Mouse (Mus musculus) hindbrain, embryonic 16.5 days (tissue): ENCODE data around the gene Fam133b. TPM values are rescaled to one million over a fixed set of nuclear protein-coding genes. Genes with fewer than 3 reads are reported as not detected.
A peak's percentile ranks its signal among the peaks of the same experiment; 100 is the strongest.

ENCODE experiments used
- ATAC-seq: fragments of 200-750 bp; cut with Nextera tagmentation; 2 replicates; pipeline ENCODE4 v1.8.0; 2017; ENCODE audit warnings: moderate TSS enrichment, moderate library complexity
- H3K27ac ChIP-seq: fragments of 300-500 bp; sonication (generic); 2 replicates; pipeline ENCODE4 v1.5.1; 2014; ENCODE audit warnings: low read depth, mild to moderate bottlenecking, control low read depth, low read length, moderate library complexity
- H3K27me3 ChIP-seq: fragments of 300-500 bp; sonication (generic); replicated peaks from 2 replicates; pipeline ENCODE4 v1.6.1; 2014; ENCODE audit warnings: low read length; ENCODE audit not compliant: control insufficient read depth, insufficient read depth
- H3K36me3 ChIP-seq: fragments of 300-500 bp; sonication (generic); 2 replicates; pipeline ENCODE4 v1.6.1; 2014; ENCODE audit warnings: mild to moderate bottlenecking, low read length, moderate library complexity, mixed read lengths; ENCODE audit not compliant: control insufficient read depth, insufficient read depth
- H3K4me1 ChIP-seq: fragments of 300-500 bp; sonication (generic); 2 replicates; pipeline ENCODE4 v1.6.1; 2014; ENCODE audit warnings: low read depth, low read length; ENCODE audit not compliant: control insufficient read depth, insufficient read depth
- H3K4me2 ChIP-seq: fragments of 300-500 bp; sonication (generic); 2 replicates; pipeline ENCODE4 v1.6.1; 2014; ENCODE audit warnings: mild to moderate bottlenecking, low read length, control low read depth, moderate library complexity
- H3K4me3 ChIP-seq: fragments of 300-500 bp; sonication (generic); 2 replicates; pipeline ENCODE4 v1.5.1; 2014; ENCODE audit warnings: mild to moderate bottlenecking, low read length, control low read depth, moderate library complexity
- H3K9ac ChIP-seq: fragments of 300-500 bp; sonication (generic); 2 replicates; pipeline ENCODE4 v1.6.1; 2014; ENCODE audit warnings: low read depth, mild to moderate bottlenecking, control low read depth, low read length, moderate library complexity
- H3K9me3 ChIP-seq: fragments of 300-500 bp; sonication (generic); 2 replicates; pipeline ENCODE4 v1.6.1; 2014; ENCODE audit warnings: mild to moderate bottlenecking, low read length, moderate library complexity; ENCODE audit not compliant: control insufficient read depth
- WGBS: fragments of 180-500 bp; shearing (Covaris S2); extraction: QIAGEN DNeasy Blood & Tissue Kit; methylation state at CpG from one replicate; pipeline ENCODE4 v1.1.7; 2014; 5-methylcytosine and 5-hydroxymethylcytosine counted together
- polyA plus RNA-seq: library from polyadenylated mRNA; unstranded; fragments of >200 nt; fragmentation: Nextera tagmentation; extraction: Ambion mirVana; gene quantifications from 2 replicates; pipeline ENCODE4 v1.2.1, GENCODE M21; 2015

Fam133b gene
- polyA plus RNA-seq: 17.9 and 20.1 TPM in 2 replicates

- Histone ChIP-seq H3K9me3 (no peaks in the 10 kb centered on the region), H3K4me2 (peak within 1 kb of the TSS; percentile 81), H3K9ac (peak within 1 kb of the TSS; percentile 82), H3K27ac (peak within 1 kb of the TSS; percentile 89), H3K27me3 (no peaks in the 10 kb centered on the region), H3K4me3 (peak within 1 kb of the TSS; percentile 97), H3K36me3 (no peaks in the 10 kb centered on the region), H3K4me1 (peaks cover 14% of the 10 kb centered on the region)
- WGBS: under 1% methylated on average over 58 of the region's 80 CpGs
- ATAC-seq: peak; percentile 97
Observed at GRCm38 (mm10) chr5:3543629-3544479, at the start of gene Fam133b. TSS of gene Fam133b (plus strand) at chr5:3543833.

- Histone ChIP-seq H3K9me3 (no peaks in the 10 kb centered on the region), H3K4me2 (no peak overlapping the region), H3K4me3 (no peak overlapping the region), H3K36me3 (no peaks in the 10 kb centered on the region), H3K9ac (no peak overlapping the region), H3K27ac (no peak overlapping the region), H3K27me3 (no peaks in the 10 kb centered on the region), H3K4me1 (no peaks in the 10 kb centered on the region)
- 92% methylated on average over 9 of the region's 9 CpGs for WGBS
- ATAC-seq: no peak
Observed at GRCm38 (mm10) chr5:3493968-3494367, 49.7 kb upstream of the Fam133b start.

DNA sequence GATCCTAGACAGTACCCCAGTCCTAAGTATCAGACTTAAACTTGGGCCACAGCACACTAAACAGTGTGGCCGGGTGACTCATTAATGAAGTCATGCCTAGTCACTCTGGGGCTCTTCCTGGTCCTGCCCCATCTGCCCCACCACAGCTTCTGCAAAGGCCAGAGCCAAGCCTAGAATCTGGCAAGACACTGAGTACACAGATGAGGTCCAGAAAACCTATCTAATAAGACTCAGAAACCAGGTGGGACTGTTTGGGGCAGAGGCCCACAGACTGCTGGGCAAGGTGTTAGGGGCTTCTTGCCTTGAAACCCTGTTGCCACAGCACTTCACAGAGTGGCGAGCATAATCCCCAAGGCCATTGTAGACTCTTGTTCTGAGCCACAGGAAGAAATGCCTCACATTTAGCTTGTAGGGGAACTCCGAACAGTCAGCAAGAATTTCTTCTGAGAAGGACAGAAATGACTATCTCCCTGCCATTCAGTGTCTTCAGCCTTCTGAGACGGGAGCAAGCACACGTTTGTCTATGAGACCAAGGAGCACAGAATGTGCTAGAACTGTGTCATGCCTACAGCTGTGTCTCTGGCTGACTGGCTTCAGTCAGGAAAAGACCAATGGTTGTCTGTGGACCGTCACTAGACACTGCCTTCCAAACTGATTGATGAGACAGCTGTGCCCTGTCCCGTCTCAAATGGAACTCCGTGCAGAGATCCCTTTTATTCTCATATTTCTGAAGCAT is 49.0 kb upstream of the Fam133b start:
- Histone ChIP-seq H3K27me3 (no peaks in the 10 kb centered on the region), H3K9me3 (no peaks in the 10 kb centered on the region), H3K4me2 (no peak overlapping the region), H3K36me3 (no peaks in the 10 kb centered on the region), H3K4me1 (no peaks in the 10 kb centered on the region), H3K4me3 (no peak overlapping the region), H3K27ac (no peak overlapping the region), H3K9ac (no peak overlapping the region)
- no peak for ATAC-seq
- 83% methylated on average over 8 of the region's 8 CpGs for WGBS

GRCm38 (mm10) chr5:3497505-3497925 is 46.1 kb upstream of the Fam133b start:
- H3K4me2 ChIP-seq: no peak overlapping the region
- no peak overlapping the region for H3K4me3 ChIP-seq
- H3K36me3 ChIP-seq: no peaks in the 10 kb centered on the region
- WGBS: 79% methylated on average over 5 of the region's 5 CpGs
- no peak overlapping the region for H3K27ac ChIP-seq
- no peaks in the 10 kb centered on the region for H3K9me3 ChIP-seq
- H3K4me1 ChIP-seq: no peaks in the 10 kb centered on the region
- no peak overlapping the region for H3K9ac ChIP-seq
- no peak for ATAC-seq
- H3K27me3 ChIP-seq: no peaks in the 10 kb centered on the region

- no peaks in the 10 kb centered on the region for H3K27me3 ChIP-seq
- H3K4me3 ChIP-seq: no peak overlapping the region
- no peak overlapping the region for H3K27ac ChIP-seq
- H3K4me1 ChIP-seq: no peaks in the 10 kb centered on the region
- no peaks in the 10 kb centered on the region for H3K36me3 ChIP-seq
- no peak for ATAC-seq
- no peak overlapping the region for H3K4me2 ChIP-seq
- WGBS: 89% methylated on average over 5 of the region's 5 CpGs
- H3K9ac ChIP-seq: no peak overlapping the region
- H3K9me3 ChIP-seq: no peaks in the 10 kb centered on the region
Observed at GRCm38 (mm10) chr5:3500298-3500697, 43.3 kb upstream of the Fam133b start.

DNA sequence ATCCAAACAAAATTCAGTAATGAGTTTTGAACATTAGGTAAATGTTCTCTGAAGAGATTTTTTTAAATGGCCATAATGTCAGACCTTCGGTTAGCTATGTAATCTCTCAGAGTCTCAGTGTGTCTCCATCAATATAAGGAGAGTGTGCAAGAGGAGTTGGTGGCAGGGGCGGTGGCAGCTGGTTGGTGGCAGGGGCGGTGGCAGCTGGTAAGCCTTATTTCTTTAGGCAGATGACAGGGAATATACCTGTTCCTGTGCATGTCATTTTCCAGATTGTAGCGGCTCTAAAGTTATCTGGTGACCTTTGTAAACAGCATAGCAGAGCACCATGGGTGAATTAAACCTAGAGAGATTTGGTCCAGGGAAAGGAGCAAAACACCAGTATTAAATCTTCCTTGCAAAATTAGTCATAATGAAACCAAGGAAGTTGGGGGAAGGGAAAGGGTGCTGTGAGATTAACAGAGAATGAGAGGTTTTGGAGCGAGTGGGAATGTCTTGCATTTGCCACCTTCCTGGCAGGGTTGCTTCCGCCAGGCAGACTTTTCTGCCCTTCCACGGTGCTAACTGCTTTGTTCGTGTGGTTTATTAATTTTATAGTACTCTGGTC is 42.6 kb upstream of the Fam133b start:
- H3K36me3 ChIP-seq: no peaks in the 10 kb centered on the region
- H3K4me2 ChIP-seq: no peak overlapping the region
- ATAC-seq: no peak
- 71% methylated on average over 8 of the region's 8 CpGs for WGBS
- no peak overlapping the region for H3K27ac ChIP-seq
- H3K4me1 ChIP-seq: no peaks in the 10 kb centered on the region
- H3K9me3 ChIP-seq: no peaks in the 10 kb centered on the region
- no peak overlapping the region for H3K4me3 ChIP-seq
- H3K9ac ChIP-seq: no peak overlapping the region; the same call in 1 of the 2 replicates
- H3K27me3 ChIP-seq: no peaks in the 10 kb centered on the region

DNA sequence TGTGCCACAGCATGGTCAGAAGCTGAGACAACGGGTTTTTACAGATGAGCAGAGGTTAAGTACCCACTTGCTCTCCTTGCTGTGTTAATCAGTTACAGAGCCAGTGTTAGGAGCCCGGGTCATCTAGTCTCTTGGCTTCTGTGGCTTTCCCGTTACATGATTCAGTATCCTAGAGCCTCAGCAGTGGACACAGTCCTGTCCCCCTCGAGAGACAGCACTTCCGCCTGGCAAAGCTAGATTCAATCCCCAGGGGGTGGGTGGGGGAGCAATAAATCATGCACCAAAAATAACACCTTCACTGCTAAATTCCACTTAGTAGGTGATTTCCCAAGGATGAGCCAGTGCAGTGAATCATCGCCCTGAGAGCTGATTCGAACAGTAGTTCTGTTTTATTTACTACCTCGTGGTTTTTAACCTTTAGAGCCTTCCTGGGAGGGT is 42.0 kb upstream of the Fam133b start:
- Histone ChIP-seq H3K4me1 (no peaks in the 10 kb centered on the region), H3K9ac (no peak overlapping the region), H3K36me3 (no peaks in the 10 kb centered on the region), H3K27me3 (no peaks in the 10 kb centered on the region), H3K4me3 (no peak overlapping the region), H3K9me3 (no peaks in the 10 kb centered on the region), H3K4me2 (no peak overlapping the region), H3K27ac (no peak overlapping the region)
- 46% methylated on average over 8 of the region's 8 CpGs for WGBS
- no peak for ATAC-seq

- ATAC-seq: no peak
- H3K36me3 ChIP-seq: no peaks in the 10 kb centered on the region
- H3K27me3 ChIP-seq: no peaks in the 10 kb centered on the region
- H3K4me2 ChIP-seq: no peak overlapping the region
- no peak overlapping the region for H3K9ac ChIP-seq
- no peak overlapping the region for H3K27ac ChIP-seq
- WGBS: 66% methylated on average over 11 of the region's 11 CpGs
- no peaks in the 10 kb centered on the region for H3K9me3 ChIP-seq
- H3K4me1 ChIP-seq: no peaks in the 10 kb centered on the region
- no peak overlapping the region for H3K4me3 ChIP-seq
Observed at GRCm38 (mm10) chr5:3502610-3503350, 40.9 kb upstream of the Fam133b start.
